Mouse (Mus musculus) urinary bladder, adult 18-20 months (tissue): ENCODE data around the gene Pcx.

Experiments
- DNase-seq, 2 experiments: peaks; one replicate each; pipeline ENCODE4 v3.0.0; 2022; ENCODE audit warnings: low spot score in 2 of 2, mixed read lengths in 2 of 2

The Pcx gene

DNA sequence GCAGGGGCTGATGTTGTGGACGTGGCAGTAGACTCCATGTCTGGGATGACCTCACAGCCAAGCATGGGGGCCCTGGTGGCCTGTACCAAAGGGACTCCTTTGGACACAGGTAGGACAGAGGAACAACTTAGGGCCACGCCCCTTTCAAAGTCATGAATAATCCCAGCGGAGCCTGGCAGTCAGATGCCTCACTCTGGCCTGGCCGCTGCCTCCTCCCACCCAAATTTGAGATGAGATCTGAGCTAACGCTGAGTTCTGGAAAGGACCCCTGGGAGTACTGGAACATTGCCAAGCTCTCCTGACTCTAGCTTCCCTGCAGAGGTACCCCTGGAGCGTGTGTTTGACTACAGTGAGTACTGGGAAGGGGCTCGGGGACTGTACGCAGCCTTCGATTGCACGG, 109.2 kb downstream of the Pcx start:
- no peak for DNase-seq

DNA sequence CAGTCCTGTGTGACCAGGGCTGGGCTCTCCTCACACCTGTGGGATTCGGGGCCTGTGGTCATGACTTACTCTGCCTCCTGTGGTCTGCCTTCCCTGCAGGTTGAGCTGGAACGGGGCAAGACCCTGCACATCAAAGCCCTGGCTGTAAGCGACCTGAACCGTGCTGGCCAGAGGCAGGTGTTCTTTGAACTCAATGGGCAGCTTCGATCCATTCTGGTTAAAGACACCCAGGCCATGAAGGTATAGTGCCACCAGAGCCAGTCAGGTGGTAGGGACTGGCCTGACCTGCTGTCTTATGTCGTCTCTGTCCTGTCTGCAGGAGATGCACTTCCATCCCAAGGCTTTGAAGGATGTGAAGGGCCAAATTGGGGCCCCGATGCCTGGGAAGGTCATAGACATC, 110.4 kb downstream of the Pcx start:
- no peak for DNase-seq

DNA sequence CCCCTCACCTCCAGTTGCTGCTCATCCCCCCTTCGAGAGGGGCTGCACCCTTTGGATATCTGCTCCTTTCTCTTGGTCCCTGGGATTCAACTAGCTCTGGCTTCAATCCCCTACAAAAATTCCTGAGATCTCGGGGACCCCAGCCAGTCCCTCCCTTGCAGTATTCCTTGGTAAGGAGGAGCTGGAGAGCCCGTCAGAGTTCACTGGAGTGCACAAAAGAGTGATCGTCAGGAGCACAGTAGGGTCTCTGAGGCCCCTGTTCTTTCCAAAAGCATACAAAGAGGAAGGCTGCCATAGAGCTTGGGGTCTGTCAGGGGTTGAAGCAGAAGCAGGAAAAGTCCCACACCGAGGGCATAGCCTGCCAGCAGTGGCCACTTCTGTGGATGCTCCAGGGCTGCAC, 112.5 kb downstream of the Pcx start:
- no peak for DNase-seq

DNA sequence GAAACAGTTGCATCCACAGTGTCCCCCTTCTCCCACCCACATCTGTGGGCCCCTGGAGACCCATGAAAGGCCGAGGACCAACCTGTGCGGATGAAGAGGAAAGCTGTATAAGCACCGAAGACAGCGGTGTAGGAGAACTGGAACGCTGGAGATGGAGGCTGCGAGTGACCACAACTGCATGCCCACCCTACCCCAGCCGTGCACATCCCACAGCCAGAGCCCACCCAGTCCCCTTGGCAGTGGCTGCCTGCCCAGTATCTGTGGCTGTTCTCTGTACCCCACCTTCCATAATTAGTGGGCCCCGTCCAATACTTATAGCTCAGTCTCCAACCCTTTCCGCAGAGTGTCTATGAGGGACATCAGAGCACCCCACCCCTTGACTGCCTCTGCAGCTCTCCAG, 113.1 kb downstream of the Pcx start:
- no peak for DNase-seq

DNA sequence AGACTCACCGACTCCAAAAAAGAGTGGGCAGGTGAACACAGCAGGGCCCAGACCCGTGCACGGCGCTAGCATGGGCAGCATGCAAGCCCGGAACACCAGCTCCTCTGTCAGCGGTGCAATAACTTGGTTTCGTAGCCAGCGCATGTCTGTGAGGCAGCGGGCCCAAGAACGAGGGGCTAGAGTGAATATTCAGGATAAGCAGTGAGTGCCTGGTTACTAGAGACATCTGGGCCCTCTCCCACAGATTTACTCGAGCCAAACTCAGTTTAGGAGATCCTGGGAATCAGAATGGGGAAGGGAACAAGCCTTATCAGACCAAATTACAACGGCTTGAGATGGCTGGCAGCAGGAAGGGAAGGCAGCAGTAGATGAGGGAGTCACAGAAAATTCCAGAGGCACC, 113.7 kb downstream of the Pcx start:
- DNase-seq, result no peak

DNA sequence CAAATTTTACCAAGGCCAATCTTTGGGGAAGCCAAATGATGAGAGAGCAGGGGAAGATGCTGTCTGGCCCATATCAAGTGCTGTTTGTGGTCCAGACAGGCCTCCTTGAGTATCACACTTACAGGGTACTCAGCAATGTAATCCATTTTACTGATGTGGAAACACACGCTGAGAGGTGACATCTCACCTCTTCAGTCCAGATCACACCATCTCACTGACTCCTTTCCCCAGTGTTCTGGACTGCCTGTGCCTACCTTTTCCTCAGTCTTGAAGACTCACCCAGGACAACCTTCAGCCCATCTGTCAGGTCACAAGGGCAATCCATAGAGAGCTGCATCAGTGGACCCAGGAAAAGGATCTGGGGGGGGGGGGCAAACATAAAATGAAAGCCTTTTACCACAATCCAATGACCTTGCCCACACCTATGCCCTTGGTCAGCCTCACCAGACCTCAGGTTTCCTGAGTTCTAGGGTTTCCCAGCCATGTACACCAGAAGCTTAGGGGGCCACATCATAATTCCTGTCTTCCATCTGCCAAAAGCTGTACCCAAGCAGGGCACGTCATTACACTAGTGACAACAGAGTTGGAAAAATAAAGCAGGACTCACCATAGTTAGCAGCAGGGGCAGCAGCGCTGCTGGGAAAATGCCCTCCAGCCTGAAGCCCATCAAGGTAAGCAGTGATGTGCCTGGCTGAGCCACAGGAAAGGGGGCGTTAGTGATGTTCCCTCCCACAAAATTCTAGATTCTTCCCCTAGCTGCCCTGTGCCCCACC, 114.3 kb downstream of the Pcx start:
- DNase-seq, result no peak

DNA sequence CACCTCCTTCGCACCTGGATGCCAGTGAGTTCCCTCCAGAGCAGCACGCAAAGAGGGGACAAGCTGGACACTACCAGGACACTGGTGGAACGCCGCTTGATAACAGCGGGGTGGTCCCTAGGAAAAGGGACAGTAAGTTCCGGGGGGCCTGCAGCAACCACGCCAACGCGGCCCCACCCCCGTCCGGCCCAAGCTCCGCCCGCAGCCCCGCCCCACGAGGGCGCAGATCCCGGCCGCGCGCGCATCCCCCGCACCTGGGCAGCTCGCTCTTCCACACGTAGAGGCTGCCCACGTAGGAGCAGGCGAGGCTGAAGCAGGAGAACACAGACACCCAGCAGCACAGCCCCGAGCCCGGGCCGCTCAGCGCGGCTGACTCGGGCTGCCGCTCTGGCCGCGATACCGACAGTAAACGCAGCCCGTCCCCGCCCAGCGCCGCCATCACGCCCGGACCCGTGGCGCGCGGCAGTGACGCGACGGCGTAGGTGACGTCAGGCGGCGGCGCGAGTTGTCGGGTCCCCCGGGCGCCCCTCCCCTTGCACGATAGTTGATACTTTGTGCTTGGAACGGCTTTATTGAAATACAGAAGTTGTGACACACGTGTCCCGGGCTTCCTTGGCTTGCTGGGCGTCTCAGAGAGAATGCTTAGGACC, 115.0 kb downstream of the Pcx start, which contains the start of gene Rce1:
Gene Rce1, minus strand, starts transcription at position 463 of the 650 bp plus-strand sequence.
- DNase-seq, result peak; percentile 82 to 90

DNA sequence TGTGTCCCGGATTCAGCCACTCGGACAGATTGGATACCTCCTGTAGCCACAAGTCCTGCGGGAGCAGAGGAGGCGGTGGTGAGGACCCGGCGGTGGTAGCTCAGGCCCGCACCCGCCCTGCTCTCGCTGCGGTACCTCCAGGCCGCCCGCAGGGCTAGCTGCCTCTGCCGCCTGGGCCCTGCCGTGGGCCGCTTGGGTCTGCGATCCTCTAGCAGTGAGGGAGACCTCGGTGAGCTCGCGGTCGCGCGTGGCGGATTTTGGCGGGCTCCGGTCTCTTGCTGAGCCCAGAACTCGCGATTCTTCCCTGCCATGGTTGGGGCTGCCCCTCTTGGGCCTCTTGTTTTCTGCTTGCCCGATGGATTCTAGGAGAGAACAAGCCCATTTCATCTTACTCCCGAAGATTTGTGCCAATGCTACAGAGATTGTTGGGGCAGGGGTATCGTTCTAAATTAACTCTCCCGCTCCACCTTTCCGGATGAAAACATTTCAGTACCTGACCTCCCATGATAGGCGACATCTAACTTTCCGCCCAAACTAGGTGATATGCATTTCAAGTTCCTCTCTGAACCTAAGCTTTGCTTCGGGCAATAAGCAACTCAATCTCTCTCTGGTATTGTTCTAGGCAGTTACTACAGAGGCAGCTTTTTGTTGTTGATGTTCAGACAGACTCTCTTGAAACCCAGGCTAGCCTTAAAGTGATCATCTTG, 115.7 kb downstream of the Pcx start:
- no peak for DNase-seq

DNA sequence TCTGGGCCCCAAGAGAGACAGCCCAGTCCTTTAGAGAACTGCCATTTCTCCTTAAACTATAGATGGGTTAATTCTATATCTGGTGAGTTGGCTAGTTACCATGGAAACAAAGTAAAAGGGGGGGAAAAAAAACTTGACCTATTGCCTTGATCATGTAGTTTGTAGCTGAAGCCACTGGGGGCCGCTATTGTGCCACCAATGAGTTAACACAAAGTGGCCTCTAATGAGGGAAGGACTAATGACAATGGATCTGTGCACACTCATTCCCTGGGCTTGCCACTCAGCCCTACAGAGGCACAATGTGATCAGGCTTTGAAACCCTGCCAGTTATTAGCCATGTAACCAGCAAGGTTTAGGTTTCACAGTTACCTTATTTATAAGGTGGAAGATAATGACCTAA, 118.5 kb downstream of the Pcx start:
- DNase-seq, result no peak

DNA sequence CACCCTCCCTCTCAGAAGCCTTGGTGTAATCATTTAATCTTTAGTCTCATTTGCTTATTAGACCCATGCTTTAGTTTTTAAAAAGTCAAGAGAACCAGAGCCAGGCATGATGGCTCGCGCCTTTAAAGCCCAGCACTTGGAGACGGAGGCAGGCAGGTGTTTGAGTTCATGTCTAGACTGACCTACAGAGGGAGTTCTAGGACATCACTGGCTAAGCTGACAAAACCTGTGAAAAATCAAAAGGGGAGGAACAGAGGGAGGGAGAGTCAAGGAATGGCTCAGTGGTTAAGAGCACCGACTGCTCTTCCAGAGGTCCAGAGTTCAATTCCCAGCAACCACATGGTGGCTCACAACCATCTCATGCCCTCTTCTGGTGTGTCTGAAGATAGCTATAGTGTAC, 125.7 kb downstream of the Pcx start:
- no peak for DNase-seq

DNA sequence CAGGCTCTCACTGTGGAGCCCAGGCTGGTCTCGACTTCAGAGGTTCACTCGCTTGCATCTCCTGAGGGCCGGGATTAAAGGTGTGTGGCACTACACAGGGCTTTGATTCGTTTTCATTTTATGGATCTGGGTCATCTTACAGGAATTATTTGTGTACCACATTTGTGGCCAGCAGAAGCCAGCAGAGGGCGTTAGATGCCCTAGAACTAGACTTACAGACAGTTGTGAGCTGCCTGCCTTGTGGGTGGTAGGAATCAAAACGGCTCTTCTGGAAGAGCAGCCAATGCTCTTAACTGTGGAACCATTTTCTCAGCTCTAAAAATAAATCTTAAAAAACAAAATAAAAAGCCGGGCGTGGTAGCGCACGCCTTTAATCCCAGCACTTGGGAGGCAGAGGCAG, 134.0 kb downstream of the Pcx start:
- DNase-seq, result no peak

DNA sequence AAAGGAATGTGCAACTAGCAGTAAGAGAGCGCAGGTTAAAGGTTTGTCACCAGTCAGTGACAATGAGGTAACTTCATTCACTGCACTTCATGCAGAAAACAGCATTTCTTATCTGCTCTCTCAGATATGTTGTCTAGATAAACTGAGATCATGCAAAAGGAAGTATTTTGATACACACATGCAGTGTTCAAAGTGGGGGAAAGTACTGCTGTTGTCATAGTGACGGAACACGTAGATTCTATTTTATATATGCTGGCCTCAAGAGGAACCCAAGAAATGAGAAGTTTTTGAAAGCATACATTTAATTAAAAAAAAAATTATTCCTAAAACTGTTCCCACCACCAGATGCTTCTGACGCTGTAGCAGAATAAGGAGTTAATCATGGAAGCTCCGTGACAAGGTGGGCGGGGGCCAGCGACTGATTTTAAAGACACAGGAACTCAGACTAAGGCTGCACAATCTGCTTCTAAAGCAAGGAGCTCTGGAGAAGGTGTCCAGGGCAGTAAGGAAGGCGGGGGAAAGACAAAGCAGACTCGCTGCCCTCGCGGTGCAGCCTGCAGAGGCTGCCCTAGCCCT, 136.7 kb downstream of the Pcx start:
- no peak for DNase-seq

DNA sequence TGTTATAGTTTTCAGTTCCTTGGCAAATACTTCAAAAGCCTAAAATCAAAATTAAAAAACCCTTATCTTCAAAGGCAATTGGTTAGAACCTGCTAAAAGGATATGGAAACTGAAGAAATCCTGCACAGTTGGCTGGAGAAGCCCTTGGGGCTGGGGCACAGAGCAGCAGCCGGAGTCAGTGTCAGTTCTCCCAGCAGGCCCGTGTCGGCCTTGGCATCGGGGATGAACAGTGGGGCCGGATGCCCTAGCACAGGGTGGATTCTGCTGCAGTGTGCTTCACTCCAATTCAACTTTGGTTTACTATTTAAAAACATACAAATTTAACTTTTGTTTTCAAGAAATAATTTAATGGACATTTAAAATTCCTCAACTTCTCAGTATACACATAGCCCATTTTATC, 147.9 kb downstream of the Pcx start:
- no peak for DNase-seq

DNA sequence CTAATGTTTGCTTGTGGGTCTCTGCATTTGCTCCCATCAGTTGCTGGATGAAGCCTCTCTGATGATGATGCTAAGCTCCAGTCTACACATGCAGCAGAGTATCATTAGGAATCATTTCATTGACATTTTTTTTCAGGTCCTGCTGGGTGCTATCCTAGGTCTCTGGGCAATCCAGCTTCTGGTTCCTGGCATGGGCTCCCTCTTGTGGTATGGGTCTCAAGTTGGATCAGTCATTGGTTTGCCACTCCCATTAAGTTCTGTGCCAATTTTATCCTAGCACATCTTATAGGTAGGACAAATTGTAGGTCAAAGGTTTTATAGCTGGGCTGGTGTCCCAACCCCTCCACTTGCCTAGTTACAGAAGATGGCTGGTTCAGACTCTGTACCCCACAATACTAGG, 156.5 kb downstream of the Pcx start:
- DNase-seq, result no peak

DNA sequence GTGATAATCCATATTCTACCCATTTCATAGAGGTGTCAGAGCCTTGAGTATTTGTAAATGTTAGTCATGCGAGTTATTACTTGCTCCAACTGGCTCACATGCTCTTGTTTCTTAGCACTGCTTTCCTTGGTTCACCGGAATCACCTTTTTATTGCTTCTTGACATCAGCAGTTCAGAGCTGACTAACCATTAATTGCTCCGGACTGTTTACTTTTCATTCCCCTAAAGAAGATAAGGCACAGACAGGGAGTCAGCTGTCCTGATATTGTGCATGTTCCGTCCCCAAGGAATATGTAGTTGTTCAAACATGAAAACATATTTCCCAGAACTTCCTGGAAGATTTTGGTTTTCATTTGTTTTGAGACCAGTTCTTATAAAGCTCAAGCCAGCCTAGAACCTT, 160.5 kb downstream of the Pcx start:
- peak in 1 of 2 experiments; percentile 3 for DNase-seq
